8 mouse cellular contexts compared by ENCODE assay signal in genomic region chr12:109749711-109750243, GRCm38 (mm10).
A peak's percentile ranks its signal among the peaks of the same experiment; 100 is the strongest.
DNase-seq lines count a peak whose midpoint lies in the region; ATAC-seq and TF ChIP-seq lines count a peak whose summit lies in the region.

No protein-coding gene starts in this region.

- ATAC-seq in kidney, embryonic 14.5 days (ENCODE audit: low FRiP score, low TSS enrichment), result peak; percentile 90
- ATAC-seq in common myeloid progenitor, adult 5-6 weeks (replicated peaks; ENCODE audit: low read depth, poor library complexity, severe bottlenecking), result peak; percentile 56; the same call in 1 of the 2 replicates
- peak; percentile 68 for ATAC-seq in hindbrain, postnatal 0 days
- ATAC-seq in limb, embryonic 15.5 days (ENCODE audit: insufficient number of reproducible peaks, low FRiP score, low TSS enrichment, low read depth), result peak; percentile 41

- TF ChIP-seq POLR2A in myocyte (IDR thresholded peaks at IDR 0.05; ENCODE audit: insufficient read length, low read depth), result no peak

- H3K27ac ChIP-seq in kidney, embryonic 14.5 days (ENCODE audit: low read depth, low read length), result no peak overlapping the region
- peak overlapping the region; percentile 36; the same call in 1 of the 2 replicates for H3K27ac ChIP-seq in hindbrain, postnatal 0 days
- H3K27ac ChIP-seq in limb, embryonic 15.5 days, result peak overlapping the region; percentile 50

- H3K36me3 ChIP-seq in kidney, embryonic 14.5 days (ENCODE audit: control insufficient read depth, insufficient read depth, low read length), result no peaks in the 10 kb centered on the region; the same call in 1 of the 2 replicates
- no peaks in the 10 kb centered on the region for H3K36me3 ChIP-seq in hindbrain, postnatal 0 days (ENCODE audit: insufficient read depth, low read length)
- no peaks in the 10 kb centered on the region for H3K36me3 ChIP-seq in limb, embryonic 15.5 days
- no peaks in the 10 kb centered on the region for H3K36me3 ChIP-seq in myocyte (ENCODE audit: control insufficient read depth, insufficient read depth)

- peaks cover 15% of the 10 kb centered on the region; the same call in 1 of the 2 replicates for H3K4me1 ChIP-seq in kidney, embryonic 14.5 days (ENCODE audit: control insufficient read depth, insufficient read depth, low read length)
- no peaks in the 10 kb centered on the region for H3K4me1 ChIP-seq in hindbrain, postnatal 0 days (ENCODE audit: insufficient read depth, low read length)
- peaks cover 36% of the 10 kb centered on the region for H3K4me1 ChIP-seq in limb, embryonic 15.5 days

- DNase-seq in kidney, adult 11 months, result no peak
- peak; percentile 29 for DNase-seq in gastrocnemius, postnatal 10 days
- DNase-seq in hindbrain, postnatal 0 days (ENCODE audit: low spot score), result peak; percentile 70
- peak; percentile 26 for DNase-seq in thymus, postnatal 25 days

- peak; percentile 77 for TF ChIP-seq CTCF in hindbrain, postnatal 0 days (IDR thresholded peaks at IDR 0.05; ENCODE audit: low read depth)

- H3K79me2 ChIP-seq in myocyte (ENCODE audit: control insufficient read depth, insufficient read depth), result no peaks in the 10 kb centered on the region

- H3ac ChIP-seq in myocyte (ENCODE audit: control insufficient read depth, insufficient read length), result no peak overlapping the region

- H3K9ac ChIP-seq in kidney, embryonic 14.5 days (ENCODE audit: low read depth, low read length), result no peak overlapping the region
- H3K9ac ChIP-seq in hindbrain, postnatal 0 days (replicated peaks; ENCODE audit: low read length), result peak overlapping the region; percentile 30; the same call in 1 of the 2 replicates
- no peak overlapping the region for H3K9ac ChIP-seq in limb, embryonic 15.5 days

- peak overlapping the region; percentile 35 for H3K4me2 ChIP-seq in kidney, embryonic 14.5 days (replicated peaks; ENCODE audit: low read depth, low read length)
- H3K4me2 ChIP-seq in hindbrain, postnatal 0 days (ENCODE audit: low read depth, low read length), result peak overlapping the region; percentile 52
- H3K4me2 ChIP-seq in limb, embryonic 15.5 days, result peak overlapping the region; percentile 40
- peak overlapping the region; percentile 38 for H3K4me2 ChIP-seq in myocyte (ENCODE audit: low read depth)

- no peaks in the 10 kb centered on the region; the same call in 1 of the 2 replicates for H3K27me3 ChIP-seq in kidney, embryonic 14.5 days (ENCODE audit: control insufficient read depth, insufficient read depth, low read length)
- no peaks in the 10 kb centered on the region for H3K27me3 ChIP-seq in hindbrain, postnatal 0 days (ENCODE audit: insufficient read depth, low read length)
- no peaks in the 10 kb centered on the region for H3K27me3 ChIP-seq in limb, embryonic 15.5 days
- H3K27me3 ChIP-seq in myocyte (ENCODE audit: control insufficient read depth, insufficient read depth, insufficient read length), result no peaks in the 10 kb centered on the region

- no peaks in the 10 kb centered on the region for H3K9me3 ChIP-seq in kidney, embryonic 14.5 days (ENCODE audit: control insufficient read depth, low read length)
- no peaks in the 10 kb centered on the region for H3K9me3 ChIP-seq in hindbrain, postnatal 0 days (ENCODE audit: low read length)
- no peaks in the 10 kb centered on the region for H3K9me3 ChIP-seq in limb, embryonic 15.5 days

- no peak overlapping the region for H3K4me3 ChIP-seq in kidney, embryonic 14.5 days (ENCODE audit: low read length)
- peak overlapping the region; percentile 20 for H3K4me3 ChIP-seq in hindbrain, postnatal 0 days (ENCODE audit: low read length)
- H3K4me3 ChIP-seq in limb, embryonic 15.5 days, result peak overlapping the region; percentile 23; the same call in 1 of the 2 replicates
- H3K4me3 ChIP-seq in myocyte, result no peak overlapping the region

- WGBS in kidney, embryonic 14.5 days, result 1% methylated on average over 14 of the region's 14 CpGs
- 2% methylated on average over 14 of the region's 14 CpGs for WGBS in hindbrain, postnatal 0 days
- 3% methylated on average over 14 of the region's 14 CpGs for WGBS in limb, embryonic 15.5 days

TF ChIP-seq in myocyte, 11 proteins besides CTCF, POLR2A, EP300 and RAD21:
- no peak for TF ChIP-seq TCF3 (IDR thresholded peaks at IDR 0.05; ENCODE audit: insufficient read length, low read depth)
- TF ChIP-seq CEBPB (IDR thresholded peaks at IDR 0.05; ENCODE audit: insufficient read depth, poor library complexity, severe bottlenecking), result no peak
- no peak for TF ChIP-seq MYOG (IDR thresholded peaks at IDR 0.05; ENCODE audit: control insufficient read depth in 1 of 3, insufficient read depth in 1 of 3, insufficient read length in 2 of 3, low read depth in 2 of 3)
- TF ChIP-seq MAX (IDR thresholded peaks at IDR 0.05; ENCODE audit: low read depth), result no peak
- no peak for TF ChIP-seq SRF (IDR thresholded peaks at IDR 0.05; ENCODE audit: control insufficient read depth, insufficient read length, low read depth)
- no peak for TF ChIP-seq MYOD1 (IDR thresholded peaks at IDR 0.05; ENCODE audit: control insufficient read depth in 1 of 3, insufficient read length in 2 of 3, low read depth in 2 of 3)
- TF ChIP-seq REST (IDR thresholded peaks at IDR 0.05; ENCODE audit: insufficient read depth, insufficient read length), result no peak
- no peak for TF ChIP-seq TCF12 (IDR thresholded peaks at IDR 0.05; ENCODE audit: insufficient read depth, poor library complexity, severe bottlenecking)
- TF ChIP-seq E2F4 (IDR thresholded peaks at IDR 0.05; ENCODE audit: insufficient read depth), result no peak
- TF ChIP-seq POLR2AphosphoS2 (IDR thresholded peaks at IDR 0.05; ENCODE audit: insufficient read length, low read depth), result no peak
- TF ChIP-seq USF1 (IDR thresholded peaks at IDR 0.05; ENCODE audit: low read depth), result no peak

Comparison
In these comparisons a context has a peak if more than half of its experiments do, and no peak if none do; other contexts are left out.
1. H3K4me3 ChIP-seq: peak in hindbrain, postnatal 0 days (single experiment) and limb, embryonic 15.5 days (single experiment); none in kidney, embryonic 14.5 days (single experiment) and myocyte (single experiment).
2. Peak in every context shown above with its lines, with median percentiles within 50 percentile points of each other: ATAC-seq and H3K4me2 ChIP-seq.